Mouse (Mus musculus): ENCODE measurements around the gene Mrrf.
A peak's percentile ranks its signal among the peaks of the same experiment; 100 is the strongest.

The Mrrf gene

DNA sequence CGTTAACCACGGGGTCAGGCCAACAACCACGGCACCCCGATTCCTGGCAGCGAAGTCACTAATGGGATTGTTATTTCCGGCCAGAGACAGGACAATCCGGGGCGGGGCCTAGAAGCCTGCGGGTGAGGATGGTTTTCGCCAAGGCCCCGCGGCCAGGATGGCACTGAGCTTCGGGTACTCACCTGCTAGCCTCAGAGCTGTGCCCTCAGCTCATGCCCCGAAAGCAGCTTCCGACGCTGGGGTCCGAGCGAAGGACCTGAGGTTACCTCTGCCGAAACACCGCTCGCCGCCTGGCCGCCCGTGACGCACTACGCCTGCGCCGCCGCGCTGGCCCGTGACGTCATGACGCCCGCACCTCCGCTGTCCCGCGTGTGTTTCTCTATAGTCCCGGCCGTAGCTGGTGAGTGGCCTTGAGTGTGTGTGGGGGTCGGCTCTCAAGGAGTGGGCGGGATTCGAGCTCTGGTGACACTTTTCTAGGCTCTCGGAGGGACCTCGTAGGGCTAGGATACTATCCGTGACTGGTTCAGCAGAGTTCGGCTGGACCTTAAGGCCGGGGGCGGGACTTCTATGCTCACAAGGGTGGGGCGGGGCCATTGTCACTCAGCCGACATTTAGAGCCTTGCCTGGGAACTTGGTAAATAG is at the start of gene Mrrf, which contains the start of gene Rbm18:
Mrrf (plus strand) TSS at position 90 of the 642 bp plus-strand sequence.
Rbm18 (minus strand) TSS at position 474 of the 642 bp plus-strand sequence.
- peak; percentile 92 for DNase-seq (ENCODE audit: low read depth, low spot score)

DNA sequence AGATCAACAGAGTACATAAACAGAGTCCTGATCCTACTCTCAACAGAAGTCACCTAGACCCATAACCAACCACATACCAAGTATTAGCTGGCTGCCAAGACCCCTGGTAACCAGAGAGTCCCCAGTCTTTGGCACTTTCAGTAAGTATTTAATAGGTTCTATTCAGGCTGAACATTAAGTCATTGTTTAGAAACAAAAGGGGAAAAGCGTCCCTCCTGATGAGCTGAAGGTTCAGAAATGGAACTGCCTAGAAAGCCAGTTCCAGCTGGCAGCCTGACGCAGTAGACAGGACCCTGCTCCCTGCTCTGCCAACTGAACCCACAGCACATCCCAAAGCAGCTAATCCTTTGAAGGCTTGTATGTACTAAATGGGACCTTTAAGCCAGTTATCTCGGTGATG is 47.0 kb upstream of the Mrrf start:
- DNase-seq (ENCODE audit: low read depth, low spot score), result peak; percentile 44

GRCm38 (mm10) chr2:36090853-36091741 is 45.1 kb upstream of the Mrrf start:
- peak; percentile 97 for DNase-seq (ENCODE audit: low read depth, low spot score)

- no peak for DNase-seq (ENCODE audit: low read depth, low spot score)
Observed at GRCm38 (mm10) chr2:36092748-36093147, 43.4 kb upstream of the Mrrf start.

DNA sequence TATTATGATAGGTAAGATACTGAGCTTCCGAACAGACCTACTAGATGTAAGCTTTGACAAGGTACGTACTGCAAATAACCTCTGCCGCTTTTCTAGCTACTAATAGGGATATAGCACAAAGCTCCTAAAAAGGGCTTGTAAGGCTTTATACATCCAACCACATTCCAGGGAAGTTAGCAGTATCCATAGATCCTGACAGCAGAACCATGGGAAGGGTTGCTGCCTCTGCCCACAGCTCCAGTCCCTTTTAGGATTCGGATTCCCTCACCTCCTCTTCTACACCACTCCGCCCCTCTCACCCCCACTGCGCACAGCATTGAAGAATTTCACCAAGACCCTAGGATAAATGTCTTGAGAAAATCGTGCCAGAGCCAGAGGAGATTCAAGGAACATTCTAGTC is 42.9 kb upstream of the Mrrf start:
- DNase-seq (ENCODE audit: low read depth, low spot score), result no peak

GRCm38 (mm10) chr2:36093914-36094475 is 42.2 kb upstream of the Mrrf start:
- DNase-seq (ENCODE audit: low read depth, low spot score), result peak; percentile 35

GRCm38 (mm10) chr2:36097129-36097815 is 38.9 kb upstream of the Mrrf start:
- DNase-seq (ENCODE audit: low read depth, low spot score), result no peak

DNA sequence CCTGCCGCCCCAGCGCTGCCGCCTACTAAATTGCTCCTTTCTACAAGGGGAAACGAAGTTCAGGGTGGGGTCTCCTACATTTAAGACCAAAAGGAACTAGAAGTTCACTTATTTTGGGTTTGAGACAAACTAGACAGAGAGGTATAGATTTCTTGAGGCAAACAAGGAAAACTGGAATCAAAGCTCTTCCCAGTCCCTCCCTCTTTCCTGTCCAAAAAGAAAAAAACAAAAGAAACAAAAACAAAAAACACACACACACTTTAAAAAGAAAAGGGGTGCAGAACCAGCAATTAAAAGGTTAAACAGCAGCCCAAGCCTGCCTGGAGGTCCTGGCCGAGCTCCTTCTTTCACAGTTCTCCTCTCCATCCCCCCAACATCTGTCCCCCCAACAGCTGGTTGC is 38.2 kb upstream of the Mrrf start:
- DNase-seq (ENCODE audit: low read depth, low spot score), result no peak

GRCm38 (mm10) chr2:36099739-36100138 is 36.5 kb upstream of the Mrrf start:
- peak; percentile 8 for DNase-seq (ENCODE audit: low read depth, low spot score)

DNA sequence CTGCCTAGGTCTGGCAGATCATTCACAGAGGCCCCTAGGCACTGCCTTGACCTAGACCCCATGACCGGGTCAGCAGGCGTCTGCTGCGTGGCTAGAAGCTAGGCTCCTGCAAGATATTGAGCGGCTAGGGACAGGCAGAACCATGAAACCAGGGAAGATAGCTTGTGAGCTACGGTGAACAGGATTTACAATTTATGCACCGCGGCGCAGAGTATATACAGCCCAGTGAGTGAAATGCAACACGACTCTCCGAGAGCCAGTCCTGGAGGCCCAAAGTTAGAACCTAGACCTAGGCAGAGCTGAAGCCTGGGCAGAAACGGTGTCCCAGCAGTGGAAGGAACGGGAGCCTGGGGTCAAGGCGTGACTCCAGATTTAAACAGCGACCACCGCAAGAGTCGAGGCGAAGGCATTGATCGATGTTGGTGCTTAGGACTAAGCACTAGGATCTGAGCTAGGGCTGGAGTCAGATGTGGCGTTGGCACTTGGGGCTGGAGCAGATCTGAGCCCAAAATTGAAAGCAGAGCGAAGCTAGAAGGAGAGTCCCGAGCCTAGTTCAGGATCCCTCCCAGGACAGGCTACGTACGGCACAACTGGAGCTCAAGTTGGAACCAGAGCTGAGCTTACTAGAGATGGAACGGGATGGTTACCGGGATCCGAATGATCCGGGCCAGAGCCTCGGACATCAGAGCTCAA is 34.2 kb upstream of the Mrrf start:
- DNase-seq (ENCODE audit: low read depth, low spot score), result peak; percentile 19

DNA sequence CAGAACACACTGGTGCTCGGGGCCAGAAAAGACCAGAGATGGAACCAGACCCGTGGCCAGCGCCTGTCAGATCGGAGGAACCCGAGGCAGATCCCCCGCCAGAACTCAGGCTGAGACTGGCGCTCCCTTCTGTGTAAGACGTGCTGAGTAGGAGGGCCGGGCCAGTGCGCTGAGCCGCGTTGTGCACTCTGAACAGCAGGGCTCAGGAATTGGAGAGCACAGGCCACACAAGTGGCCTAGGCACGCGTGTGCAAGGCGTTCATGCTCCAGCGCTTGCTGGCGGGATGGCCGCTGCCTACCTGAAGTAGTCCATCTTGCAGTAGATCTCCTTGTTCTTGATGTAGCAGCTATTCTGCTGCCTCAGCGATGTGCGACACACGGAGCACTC is 33.6 kb upstream of the Mrrf start:
- peak; percentile 61 for DNase-seq (ENCODE audit: low read depth, low spot score)

DNA sequence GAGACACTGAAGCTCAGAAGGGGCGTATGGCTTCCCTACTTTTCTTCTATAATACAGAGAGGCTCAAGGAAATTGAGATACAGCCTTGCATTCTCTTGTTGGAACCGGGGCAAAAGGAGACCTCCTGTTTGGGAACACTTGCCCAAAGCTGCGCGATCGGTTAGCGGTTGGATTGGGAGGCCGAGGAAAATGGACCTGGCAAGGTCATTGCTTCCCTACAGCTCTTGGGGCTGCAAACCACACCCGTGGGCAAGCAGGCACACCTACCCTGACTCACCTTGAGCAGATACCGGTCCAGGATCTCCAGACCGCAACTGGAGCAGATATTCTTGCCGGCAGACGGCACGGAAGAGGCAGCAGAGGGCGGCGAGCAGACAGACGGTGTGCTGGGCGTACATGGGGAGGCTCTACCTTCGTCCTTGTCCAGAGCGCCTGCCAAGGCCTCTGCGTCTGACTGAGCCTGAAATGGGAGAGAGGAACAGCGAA is 33.1 kb upstream of the Mrrf start:
- peak; percentile 40 for DNase-seq (ENCODE audit: low read depth, low spot score)

GRCm38 (mm10) chr2:36103555-36104367 is 32.4 kb upstream of the Mrrf start:
- peak; percentile 29 for DNase-seq (ENCODE audit: low read depth, low spot score)

GRCm38 (mm10) chr2:36104436-36104955 is 31.7 kb upstream of the Mrrf start:
- DNase-seq (ENCODE audit: low read depth, low spot score), result peak; percentile 42

GRCm38 (mm10) chr2:36104956-36105741 is 31.0 kb upstream of the Mrrf start, which contains the start of gene Lhx6:
Gene Lhx6 (minus strand): TSS chr2:36105408.
- peak; percentile 28 for DNase-seq (ENCODE audit: low read depth, low spot score)

DNA sequence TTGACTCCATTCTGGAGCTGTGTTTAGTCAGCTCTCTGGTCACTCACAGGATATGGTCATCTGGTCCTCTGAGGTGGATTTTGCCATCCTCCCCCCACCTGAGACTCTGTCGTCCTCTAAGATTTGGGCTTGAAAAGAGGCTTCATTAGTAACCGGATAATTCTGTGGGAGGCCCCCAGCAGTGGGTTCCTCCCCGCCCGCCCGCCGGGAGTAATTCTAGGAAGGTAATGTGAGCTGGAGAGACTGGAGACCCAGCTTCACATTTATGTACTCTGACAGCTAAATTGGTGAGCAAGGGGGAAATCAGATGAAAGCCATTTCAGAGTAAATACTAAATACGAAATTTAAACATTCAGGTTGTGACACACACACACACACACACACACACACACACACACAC is 27.6 kb upstream of the Mrrf start:
- no peak for DNase-seq (ENCODE audit: low read depth, low spot score)

DNA sequence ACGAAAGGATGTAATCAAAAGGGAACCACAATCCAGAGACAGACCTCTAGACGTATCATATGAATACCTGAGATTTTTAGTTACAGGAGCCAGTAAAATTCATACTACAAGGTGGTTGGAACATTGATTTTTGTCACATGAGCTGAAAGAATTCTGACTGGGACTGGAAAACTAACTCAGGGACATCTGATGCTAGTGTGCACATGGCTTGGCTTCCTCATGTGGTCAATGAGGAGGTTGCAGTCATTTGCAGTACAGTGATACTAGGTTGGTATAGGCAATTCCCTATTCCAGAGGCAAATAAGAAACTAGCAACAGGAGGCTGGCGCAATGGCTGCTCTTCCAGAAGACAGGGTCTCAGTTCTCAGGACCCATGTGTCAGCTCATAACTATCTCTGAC is 23.6 kb upstream of the Mrrf start:
- no peak for DNase-seq (ENCODE audit: low read depth, low spot score)

- no peak for DNase-seq (ENCODE audit: low read depth, low spot score)
Observed at GRCm38 (mm10) chr2:36126795-36127429, 9.3 kb upstream of the Mrrf start.

- no peak for DNase-seq (ENCODE audit: low read depth, low spot score)
Observed at GRCm38 (mm10) chr2:36127973-36128372, 8.2 kb upstream of the Mrrf start.
